Mouse (Mus musculus) megakaryocyte-erythroid progenitor cell, adult 5 weeks (primary cell): ENCODE measurements around the gene Plgrkt. TPM values are rescaled to one million over a fixed set of nuclear protein-coding genes. Genes with fewer than 3 reads are reported as not detected.

ENCODE experiments used
- polyA plus RNA-seq: library from polyadenylated mRNA; stranded (reverse); fragments of >175 nt; gene quantifications from 2 replicates; pipeline ENCODE4 v1.2.3, GENCODE M21; 2012

Plgrkt gene
- polyA plus RNA-seq = 60.0 and 94.2 TPM in 2 replicates

GRCm38 (mm10) chr19:29366969-29367622 is at the start of gene Plgrkt, which contains the start of gene Cd274:
Plgrkt (minus strand) TSS chr19:29367390.
Cd274 (plus strand) TSS chr19:29367455.

GRCm38 (mm10) chr19:29410619-29411018 is 43.4 kb upstream of the Plgrkt start, which contains the start of gene Pdcd1lg2:
Pdcd1lg2 (plus strand) TSS chr19:29410919.

GRCm38 (mm10) chr19:29334068-29334745 is 33.0 kb downstream of the Plgrkt start, which contains the start of gene Rln1:
Rln1 (minus strand) TSS chr19:29334670.

DNA sequence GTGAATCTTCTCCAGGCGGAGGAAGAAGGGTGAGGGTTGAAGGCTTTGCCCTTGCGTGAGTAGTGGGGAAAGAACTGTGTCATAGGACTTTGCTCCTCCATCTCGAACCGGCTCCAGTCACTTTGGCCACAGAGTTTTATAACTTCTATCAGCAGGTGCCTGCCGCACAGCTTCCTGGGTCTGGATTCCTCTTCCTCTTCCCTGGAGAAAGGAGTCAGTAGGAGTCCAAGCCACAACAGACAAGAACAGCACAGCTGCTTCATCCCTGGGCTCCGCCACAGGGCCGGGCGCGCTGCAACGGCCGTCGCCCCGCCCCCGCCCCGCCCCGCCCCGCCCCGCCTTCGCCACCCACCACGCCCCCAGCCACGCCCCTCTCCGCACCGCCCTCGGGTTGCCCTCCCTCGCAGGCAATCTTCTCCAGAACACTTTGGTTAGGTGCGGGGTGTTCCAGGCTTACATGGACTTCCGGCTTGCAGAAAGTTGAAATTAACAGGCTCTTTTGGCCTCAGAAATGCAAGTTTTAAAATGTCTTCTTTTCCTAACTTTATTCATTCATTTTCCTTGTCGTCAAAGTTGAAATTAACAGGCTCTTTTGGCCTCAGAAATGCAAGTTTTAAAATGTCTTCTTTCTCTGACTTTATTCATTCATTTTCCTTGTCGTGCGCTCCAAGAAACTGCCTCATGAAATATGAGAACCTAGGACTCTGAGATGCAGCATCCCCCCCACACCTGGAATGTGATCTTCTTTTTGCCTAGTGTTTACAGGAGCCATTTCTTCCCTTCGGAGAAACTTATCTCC is 41.9 kb downstream of the Plgrkt start, which contains the start of gene Insl6:
Gene Insl6, minus strand, starts transcription at position 304 of the 799 bp plus-strand sequence.

Other genes with a start within 250 kb of the Plgrkt start
- gene Jak2, start 115.6 kb downstream of the Plgrkt start, polyA plus RNA-seq = 7.5 and 8.6 TPM in 2 replicates
- 0.83 and 0.95 TPM in 2 replicates for gene Insl6, start 42.0 kb downstream of the Plgrkt start, polyA plus RNA-seq
- 0.03 TPM in 1 of 2 replicates, not detected in the other for gene Rln1, start 32.7 kb downstream of the Plgrkt start, polyA plus RNA-seq
- 1.1 and 1.2 TPM in 2 replicates for gene Cd274, start 65 bp upstream of the Plgrkt start, polyA plus RNA-seq
- gene Pdcd1lg2, start 43.5 kb upstream of the Plgrkt start, polyA plus RNA-seq = 0.09 TPM in 1 of 2 replicates, not detected in the other
- 6.2 and 6.5 TPM in 2 replicates for gene Ric1, start 154.9 kb upstream of the Plgrkt start, polyA plus RNA-seq